Mouse (Mus musculus): ENCODE measurements around the gene Sbno1. TPM values are rescaled to one million over a fixed set of nuclear protein-coding genes. Genes with fewer than 3 reads are reported as not detected.

The Sbno1 gene
- 148 TPM for total RNA-seq (2023)

DNA sequence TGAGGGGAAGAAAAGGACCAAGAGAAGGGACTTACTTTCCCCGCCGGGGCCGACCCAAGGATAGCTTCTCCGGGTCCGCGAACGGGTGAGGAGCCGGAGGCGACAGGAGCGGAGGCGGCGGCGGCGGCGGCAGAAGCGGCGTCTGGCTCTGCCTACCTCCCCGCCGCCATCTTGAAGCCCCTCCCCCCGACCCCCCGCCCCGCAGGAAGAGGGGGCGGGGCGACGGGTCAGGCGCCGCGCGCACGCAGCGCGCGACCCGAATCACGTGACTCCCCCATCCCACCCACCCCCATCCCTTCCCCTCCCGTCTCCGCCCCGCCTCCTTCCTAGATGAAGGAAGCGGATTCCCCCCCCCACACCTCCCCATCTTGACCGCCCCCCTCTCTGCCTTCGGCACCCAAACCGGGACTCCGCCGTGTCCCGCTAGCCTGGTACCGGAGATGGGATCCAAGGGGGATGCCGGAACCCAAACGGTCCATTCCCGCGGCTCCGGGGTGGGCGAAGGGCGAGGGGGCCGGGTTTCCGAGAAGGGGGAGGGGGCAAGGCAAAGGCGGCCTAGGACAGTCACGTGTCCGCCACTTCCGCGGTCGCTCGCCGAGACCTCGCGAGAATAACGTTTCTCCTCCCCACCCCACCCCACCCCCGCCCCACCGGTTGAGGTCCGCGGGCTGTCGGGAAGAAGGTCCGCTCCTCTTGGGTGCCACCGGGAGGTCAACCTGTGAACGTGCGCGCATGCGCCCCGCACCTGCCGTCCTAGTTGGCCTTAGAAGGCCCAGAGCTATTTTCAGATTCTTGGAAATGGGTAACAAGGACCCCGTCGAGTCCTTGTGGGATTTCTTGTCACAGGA, at the start of gene Sbno1:
TSS of gene Sbno1 (minus strand) at position 590 of the 848 bp plus-strand sequence.

DNA sequence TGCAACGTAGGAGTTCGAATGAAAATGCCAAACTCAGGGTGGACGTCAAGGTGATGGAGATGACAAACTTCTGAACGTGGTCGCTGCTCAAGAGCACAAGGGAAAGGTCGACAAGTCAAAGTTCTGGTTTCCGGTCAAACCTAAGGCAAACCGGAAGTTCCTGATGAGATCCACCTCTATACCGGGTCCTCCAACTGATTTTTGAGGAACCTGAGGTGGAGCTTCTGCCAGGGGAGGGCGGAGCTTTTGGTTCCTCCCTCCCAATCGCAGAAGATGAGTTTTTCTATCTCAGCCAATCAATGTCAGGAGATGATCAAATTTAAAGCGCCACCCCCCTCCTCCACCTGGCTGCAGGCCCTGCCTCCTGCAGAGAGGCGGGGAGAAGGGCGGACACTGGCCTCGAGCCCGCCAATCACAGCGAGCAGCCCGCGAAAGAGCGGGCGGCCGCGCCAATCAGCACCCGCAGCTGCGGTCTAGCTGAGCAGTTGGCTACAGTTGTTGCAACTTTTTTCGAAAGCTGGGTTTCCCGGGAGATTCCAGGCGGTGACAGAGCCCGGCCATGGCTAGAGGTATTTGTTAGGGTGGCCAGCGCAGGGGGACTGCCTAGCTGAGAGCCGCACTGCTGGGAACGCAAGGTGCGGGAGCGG, 13.8 kb upstream of the Sbno1 start, which contains the start of gene Kmt5a:
TSS of gene Kmt5a (plus strand) at position 484 of the 647 bp plus-strand sequence.

DNA sequence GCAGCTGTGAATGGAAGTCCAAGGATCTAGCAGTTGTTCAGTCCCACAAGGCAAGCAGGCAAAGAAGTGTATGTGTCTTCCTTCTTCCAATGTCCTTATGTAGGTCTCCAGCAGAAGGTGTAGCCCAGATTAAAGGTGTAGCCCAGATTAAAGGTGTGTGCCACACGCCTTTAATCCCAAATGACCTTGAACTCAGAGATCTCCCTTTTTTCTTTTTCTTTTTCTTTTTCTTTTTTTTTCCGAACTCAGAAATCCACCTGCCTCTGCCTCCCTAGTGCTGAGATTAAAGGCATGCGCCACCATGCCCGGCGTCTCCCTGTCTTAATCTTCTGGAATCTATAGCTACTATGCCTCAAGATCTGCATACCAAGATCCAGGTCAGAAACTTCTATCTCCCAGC, 62.8 kb downstream of the Sbno1 start, which contains the start of gene Cdk2ap1:
TSS of gene Cdk2ap1 (minus strand) at position 101 of the 400 bp plus-strand sequence.

DNA sequence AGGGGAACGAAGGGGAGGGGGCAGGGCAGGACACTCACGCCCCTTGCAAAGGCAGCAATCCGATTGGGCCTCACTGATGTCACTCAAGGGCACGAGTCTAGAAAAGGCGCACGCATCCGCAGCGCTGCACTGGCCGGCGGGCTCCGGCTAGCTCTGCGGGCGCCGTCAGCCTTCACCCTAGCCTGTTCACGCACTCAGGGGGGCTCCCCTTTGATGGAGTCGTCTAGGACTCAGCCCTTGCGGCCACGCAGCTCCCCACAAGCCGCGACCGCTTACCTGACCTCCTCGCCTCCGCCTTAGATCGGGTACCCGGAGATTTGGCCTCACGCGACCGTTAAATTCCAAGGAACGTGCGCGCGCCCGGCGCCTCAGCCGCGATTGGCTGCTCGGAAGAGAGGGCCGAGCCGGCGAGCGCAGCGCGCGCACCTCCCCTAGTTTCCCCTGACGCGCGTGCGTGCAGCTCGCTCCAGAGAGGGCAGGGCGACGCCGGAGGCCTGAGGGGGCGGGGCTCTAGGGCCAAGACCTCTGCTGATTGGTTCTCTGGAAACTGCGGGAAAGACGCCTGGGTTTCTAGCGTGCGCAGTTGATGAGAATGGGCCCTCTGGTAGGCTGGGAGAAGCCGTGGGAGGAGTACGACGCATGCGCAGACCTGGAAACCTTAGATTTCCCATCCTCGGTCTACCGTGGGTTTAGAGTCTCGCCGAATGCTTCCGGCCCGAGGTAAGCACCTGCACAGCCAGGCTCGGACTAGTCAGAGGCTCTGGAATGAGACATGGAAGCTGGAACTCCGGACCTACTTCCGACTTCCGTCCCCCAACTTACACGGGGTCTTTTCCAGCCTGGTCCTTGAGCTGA, 98.1 kb downstream of the Sbno1 start, which contains the start of the genes Mphosph9 and 2810006K23Rik:
TSS of gene Mphosph9 (minus strand) at position 463 of the 855 bp plus-strand sequence.
TSS of gene 2810006K23Rik (plus strand) at position 580 of the 855 bp plus-strand sequence.

Other genes with a start within 250 kb of the Sbno1 start
- gene Pitpnm2, start 176.2 kb downstream of the Sbno1 start, total RNA-seq (2023), result 89.3 TPM
- 42.6 TPM for gene Mphosph9, start 98.0 kb downstream of the Sbno1 start, total RNA-seq (2023)
- gene 2810006K23Rik, start 97.9 kb downstream of the Sbno1 start, total RNA-seq (2023), result 3.6 TPM
- 72.7 TPM for gene Cdk2ap1, start 62.9 kb downstream of the Sbno1 start, total RNA-seq (2023)
- 46.7 TPM for gene Kmt5a, start 13.9 kb upstream of the Sbno1 start, total RNA-seq (2023)
- gene Rilpl2, start 52.4 kb upstream of the Sbno1 start, total RNA-seq (2023), result 30.9 TPM
- 7.9 TPM for gene Snrnp35, start 57.1 kb upstream of the Sbno1 start, total RNA-seq (2023)
- gene Rilpl1, start 105.4 kb upstream of the Sbno1 start, total RNA-seq (2023), result 2.2 TPM
- 154 TPM for gene Tmed2, start 114.7 kb upstream of the Sbno1 start, total RNA-seq (2023)
- 35.4 TPM for gene Ddx55, start 126.9 kb upstream of the Sbno1 start, total RNA-seq (2023)
- 30.8 TPM for gene Eif2b1, start 153.1 kb upstream of the Sbno1 start, total RNA-seq (2023)
- 23.1 TPM for gene Gtf2h3, start 153.1 kb upstream of the Sbno1 start, total RNA-seq (2023)
- gene Atp6v0a2, start 202.6 kb upstream of the Sbno1 start, total RNA-seq (2023), result 64.5 TPM

Measured in CD4-positive naive resting alpha-beta T cell, adult 76 days (primary cell).